Mouse (Mus musculus) ES-Bruce4 (cell line): ENCODE data around the gene Kirrel3. TPM values are rescaled to one million over a fixed set of nuclear protein-coding genes. Genes with fewer than 3 reads are reported as not detected.
A peak's percentile ranks its signal among the peaks of the same experiment; 100 is the strongest.

Source experiments
- H3K27ac ChIP-seq: 2 replicates; pipeline ENCODE4 v1.5.1; 2012; ENCODE audit warnings: low read length, inconsistent platforms; ENCODE audit not compliant: insufficient read depth
- H3K27me3 ChIP-seq: 2 replicates; pipeline ENCODE4 v1.6.1; 2012; ENCODE audit warnings: mild to moderate bottlenecking, low read length, inconsistent platforms; ENCODE audit not compliant: control insufficient read depth, poor library complexity, insufficient read depth, severe bottlenecking
- H3K36me3 ChIP-seq: 2 replicates; pipeline ENCODE4 v1.6.1; 2012; ENCODE audit warnings: inconsistent platforms, mild to moderate bottlenecking, low read length, moderate library complexity; ENCODE audit not compliant: control insufficient read depth, poor library complexity, insufficient read depth, severe bottlenecking
- H3K4me1 ChIP-seq: one replicate; pipeline ENCODE4 v1.8.1; 2011; ENCODE audit warnings: low read length; ENCODE audit not compliant: control insufficient read depth, insufficient read depth
- H3K4me3 ChIP-seq: 2 replicates; pipeline ENCODE4 v1.5.1; 2011; ENCODE audit warnings: low read depth, mild to moderate bottlenecking, low read length
- H3K9ac ChIP-seq: 2 replicates; pipeline ENCODE4 v1.6.1; 2012; ENCODE audit warnings: low read depth, mild to moderate bottlenecking, inconsistent platforms; ENCODE audit not compliant: poor library complexity, severe bottlenecking
- H3K9me3 ChIP-seq: replicated peaks from 2 replicates; pipeline ENCODE4 v1.6.1; 2012; ENCODE audit warnings: mild to moderate bottlenecking, low read length, inconsistent platforms; ENCODE audit not compliant: control insufficient read depth, poor library complexity, insufficient read depth, severe bottlenecking
- CTCF ChIP-seq: IDR thresholded peaks from one replicate; pipeline ENCODE4 v1.8.1; 2011; ENCODE audit warnings: low read depth, low read length
- EP300 ChIP-seq: IDR thresholded peaks from 2 replicates; pipeline ENCODE4 v1.6.1; 2011; ENCODE audit warnings: low read depth, low read length; ENCODE audit not compliant: insufficient read depth
- POLR2A ChIP-seq: IDR thresholded peaks from one replicate; pipeline ENCODE4 v1.8.1; 2011; ENCODE audit warnings: low read length; ENCODE audit not compliant: insufficient read depth
- polyA plus RNA-seq: library from polyadenylated mRNA; stranded (reverse); fragments of >200 nt; gene quantifications from 2 replicates; pipeline ENCODE4 v1.2.4, GENCODE M21; 2011; ENCODE audit warnings: low read depth; ENCODE audit not compliant: missing spikeins, insufficient read depth, insufficient read length

The Kirrel3 gene
- polyA plus RNA-seq, 1 experiment = 0.52 TPM

DNA sequence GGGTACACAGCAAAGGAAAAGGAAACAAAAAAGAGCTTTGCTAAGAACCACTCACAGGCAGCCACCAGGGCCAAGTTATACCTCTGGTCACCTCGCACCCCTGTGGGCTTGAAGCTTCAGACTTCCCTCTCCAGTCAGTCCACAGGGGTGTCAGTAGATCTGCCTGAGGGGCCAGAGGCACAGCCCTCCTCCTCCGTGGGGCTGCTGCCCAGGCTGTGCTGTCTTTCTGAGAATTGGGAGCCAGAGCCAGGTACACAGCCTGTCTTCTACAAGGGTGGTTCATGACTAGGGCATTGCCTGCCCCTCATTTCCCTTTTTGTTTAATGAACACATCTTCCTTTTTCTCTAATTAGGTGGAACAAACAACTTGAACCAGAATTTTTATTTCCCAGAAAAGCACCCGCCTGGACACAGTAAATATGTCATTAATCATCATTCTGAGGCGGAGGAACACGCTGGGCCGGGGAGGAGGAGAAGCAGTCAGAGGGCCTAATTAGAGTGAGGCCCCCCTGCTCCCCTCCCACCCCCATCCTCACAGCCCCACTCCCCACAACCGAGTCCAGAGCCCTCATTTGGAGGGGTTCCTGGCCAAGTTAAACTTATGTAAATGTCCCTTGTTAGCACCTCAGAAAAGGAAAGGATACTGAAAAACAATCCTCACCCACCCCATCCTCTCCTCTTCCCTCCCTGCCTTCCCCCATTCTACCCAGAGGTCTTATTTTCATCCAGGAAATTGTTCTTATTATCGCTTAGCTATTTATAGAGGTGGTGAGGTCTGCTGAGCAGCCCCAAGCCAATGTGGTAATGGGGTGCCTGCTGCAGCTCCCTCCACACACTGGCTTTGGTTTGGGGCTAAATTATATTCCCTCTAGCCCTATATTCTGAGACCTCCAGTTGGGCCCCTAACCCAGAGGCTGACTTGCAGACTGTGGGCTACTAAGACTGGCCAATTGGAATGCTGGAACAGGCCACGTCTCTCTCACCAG is 512.5 kb downstream of the Kirrel3 start:
- Histone ChIP-seq H3K27me3 (no peaks in the 10 kb centered on the region), H3K36me3 (no peaks in the 10 kb centered on the region), H3K4me3 (no peak overlapping the region), H3K27ac (no peak overlapping the region), H3K4me1 (peaks cover 14% of the 10 kb centered on the region), H3K9ac (no peak overlapping the region), H3K9me3 (peaks cover 2% of the 10 kb centered on the region; the same call in 1 of the 2 replicates)
- TF ChIP-seq POLR2A = no peak
- TF ChIP-seq CTCF = no peak
- TF ChIP-seq EP300 = no peak

DNA sequence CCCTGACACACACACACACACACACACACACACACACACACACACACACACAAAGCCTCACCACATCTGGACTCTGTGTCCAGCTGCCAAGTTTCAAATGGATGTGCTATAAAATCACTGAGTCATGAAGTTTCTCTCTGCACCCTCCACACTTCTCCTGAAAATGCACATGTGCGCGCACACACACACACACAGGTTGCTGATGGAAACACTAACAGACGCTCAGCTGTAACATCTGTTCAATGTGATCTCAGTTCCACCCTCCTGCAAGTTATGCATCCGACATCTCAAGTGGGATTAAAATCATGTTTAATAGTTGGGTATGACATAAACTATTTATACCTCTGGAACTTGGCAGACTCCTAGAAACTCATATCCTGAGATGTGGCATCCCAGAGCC is 518.4 kb downstream of the Kirrel3 start:
- TF ChIP-seq POLR2A (no peak), EP300 (no peak), CTCF (no peak)
- H3K27ac ChIP-seq = no peak overlapping the region
- H3K27me3 ChIP-seq = no peaks in the 10 kb centered on the region
- no peaks in the 10 kb centered on the region for H3K4me1 ChIP-seq
- no peaks in the 10 kb centered on the region for H3K36me3 ChIP-seq
- H3K4me3 ChIP-seq = no peak overlapping the region
- H3K9ac ChIP-seq = no peak overlapping the region
- H3K9me3 ChIP-seq = peaks cover 2% of the 10 kb centered on the region; the same call in 1 of the 2 replicates

DNA sequence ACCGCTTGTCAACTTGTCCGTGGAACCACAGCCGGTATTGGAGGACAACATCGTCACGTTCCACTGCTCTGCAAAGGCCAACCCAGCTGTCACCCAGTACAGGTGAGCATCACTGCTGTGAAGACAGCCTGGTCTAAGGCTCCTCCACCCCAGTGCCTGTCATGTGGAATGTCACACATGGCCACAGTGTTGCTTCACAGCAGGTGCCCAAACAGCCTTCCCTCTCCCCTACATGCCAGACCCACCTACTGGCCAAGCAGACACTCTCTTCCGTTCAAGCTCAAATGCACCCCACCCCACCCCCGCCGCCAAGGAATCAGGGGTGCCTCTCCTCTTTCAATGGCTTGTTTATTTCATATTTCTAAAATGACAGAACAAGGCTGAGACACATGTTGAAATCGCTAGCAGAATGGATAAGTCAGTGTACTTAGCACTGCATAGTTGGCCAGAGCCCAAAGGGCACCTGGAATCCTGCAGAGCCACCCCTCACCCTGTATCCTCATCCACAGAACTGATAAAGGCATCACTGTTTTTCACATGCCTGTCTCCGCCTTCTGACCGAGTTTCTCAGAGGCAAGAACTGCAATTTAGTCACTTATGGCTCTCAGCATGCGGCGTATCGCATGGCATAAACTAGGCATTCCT is 522.1 kb downstream of the Kirrel3 start:
- Histone ChIP-seq H3K4me3 (no peak overlapping the region), H3K27me3 (no peaks in the 10 kb centered on the region)
- TF ChIP-seq EP300 (no peak), CTCF (no peak), POLR2A (no peak)

DNA sequence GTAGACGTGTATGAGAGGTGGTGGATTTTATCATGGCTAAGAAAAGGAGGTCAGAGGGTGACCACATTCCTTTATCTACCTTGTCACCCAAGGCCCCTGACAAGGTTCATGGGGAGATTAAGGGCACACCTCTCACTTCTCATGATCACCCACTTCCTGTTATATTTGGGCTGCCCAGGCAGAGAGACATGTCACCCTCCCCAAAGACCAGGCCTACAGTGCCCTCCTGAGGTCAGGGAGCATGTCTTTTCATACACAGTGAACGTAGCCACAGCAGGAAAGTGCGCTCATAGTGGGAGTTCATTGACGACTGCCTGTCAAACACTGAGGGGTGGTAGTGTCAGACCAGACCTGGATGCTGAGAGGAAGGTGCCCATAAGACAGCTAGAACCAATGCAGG is 531.1 kb downstream of the Kirrel3 start:
- TF ChIP-seq EP300 = no peak
- peak; percentile 62 for TF ChIP-seq CTCF
- Histone ChIP-seq H3K27me3 (no peaks in the 10 kb centered on the region), H3K27ac (no peak overlapping the region), H3K9ac (no peak overlapping the region), H3K4me1 (no peaks in the 10 kb centered on the region), H3K9me3 (no peaks in the 10 kb centered on the region), H3K36me3 (no peaks in the 10 kb centered on the region), H3K4me3 (no peak overlapping the region)

More for the DNA sequence above, 522.1 kb downstream of the Kirrel3 start:
- Histone ChIP-seq H3K36me3 (no peaks in the 10 kb centered on the region), H3K27ac (no peak overlapping the region), H3K9me3 (no peaks in the 10 kb centered on the region), H3K4me1 (no peaks in the 10 kb centered on the region), H3K9ac (no peak overlapping the region)

DNA sequence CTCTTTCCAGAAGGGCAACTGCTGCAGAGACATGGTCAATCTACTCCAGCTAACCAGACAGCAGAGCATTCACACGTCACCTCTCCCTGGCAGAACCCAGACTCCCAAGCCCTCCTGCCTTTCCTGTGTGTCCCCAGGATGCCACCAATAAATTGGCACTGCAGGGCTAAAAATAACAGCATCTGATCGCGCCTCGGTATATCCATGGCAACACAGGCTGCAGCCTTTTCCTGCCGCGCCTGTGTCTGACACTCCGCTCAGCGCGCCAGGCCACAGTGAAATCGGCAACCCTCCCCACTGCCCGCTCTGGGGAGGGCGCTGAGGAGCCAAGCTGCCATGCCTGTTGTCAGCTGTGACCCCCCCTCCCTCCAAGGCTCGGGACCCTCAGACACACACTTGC is 531.9 kb downstream of the Kirrel3 start:
- Histone ChIP-seq H3K36me3 (no peaks in the 10 kb centered on the region), H3K9ac (no peak overlapping the region), H3K9me3 (no peaks in the 10 kb centered on the region), H3K4me3 (no peak overlapping the region), H3K27me3 (no peaks in the 10 kb centered on the region), H3K27ac (no peak overlapping the region), H3K4me1 (no peaks in the 10 kb centered on the region)
- TF ChIP-seq EP300 (no peak), POLR2A (no peak)

DNA sequence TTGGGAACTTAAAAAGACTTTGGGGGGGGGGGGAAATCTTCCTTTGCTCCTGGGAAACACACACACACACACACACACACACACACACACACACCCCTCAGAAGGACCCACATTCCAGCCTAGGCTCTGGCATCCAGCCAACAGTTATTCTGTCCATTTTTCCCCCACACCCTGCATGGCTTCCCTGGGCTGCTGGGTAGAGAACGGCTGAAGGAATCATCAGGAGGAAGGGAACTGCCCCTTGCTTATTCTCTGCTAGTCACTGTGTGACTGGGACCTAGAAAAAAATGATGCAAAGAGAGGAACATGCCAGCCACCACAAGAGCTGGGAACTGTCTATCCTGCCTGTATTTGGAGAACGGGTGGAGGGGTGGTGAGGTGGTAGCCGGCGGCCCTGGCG is 532.4 kb downstream of the Kirrel3 start:
- H3K36me3 ChIP-seq = no peaks in the 10 kb centered on the region
- no peak overlapping the region for H3K27ac ChIP-seq
- no peak for TF ChIP-seq EP300
- TF ChIP-seq CTCF = no peak
- no peak for TF ChIP-seq POLR2A
- no peaks in the 10 kb centered on the region for H3K4me1 ChIP-seq
- no peak overlapping the region for H3K4me3 ChIP-seq
- H3K9me3 ChIP-seq = no peaks in the 10 kb centered on the region
- H3K27me3 ChIP-seq = no peaks in the 10 kb centered on the region
- H3K9ac ChIP-seq = no peak overlapping the region
